12 mouse cellular contexts compared by ENCODE assay signal in genomic region chr13:101919266-101919665, GRCm38 (mm10).
A peak's percentile ranks its signal among the peaks of the same experiment; 100 is the strongest.
DNase-seq lines count a peak whose midpoint lies in the region; ATAC-seq and TF ChIP-seq lines count a peak whose summit lies in the region.
"Had no signal": no experiment of that assay in that cellular context is flagged by ENCODE, and none has a peak within 500 bp of the region (broad histone marks: within the 10 kb centered on the region; RNA-seq: fewer than 3 reads in every experiment).

No protein-coding gene starts in this region.

- no peaks in the 10 kb centered on the region for H3K79me2 ChIP-seq in heart, adult 2 months (replicated peaks; ENCODE audit: control insufficient read depth, insufficient read depth, low read length)

- TF ChIP-seq CTCF in heart, adult 2 months (IDR thresholded peaks at IDR 0.05), result no peak

- H3K4me2 ChIP-seq in heart, embryonic 11.5 days, result no peak overlapping the region
- H3K4me2 ChIP-seq in neural tube, embryonic 15.5 days, result no peak overlapping the region
- H3K4me2 ChIP-seq: embryonic facial prominence, embryonic 12.5 days; liver, embryonic 13.5 days; midbrain, embryonic 15.5 days had no signal

- peaks cover 11% of the 10 kb centered on the region for H3K4me1 ChIP-seq in heart, adult 2 months (ENCODE audit: control insufficient read depth, insufficient read depth, low read length)
- peaks cover 16% of the 10 kb centered on the region for H3K4me1 ChIP-seq in heart, embryonic 11.5 days (ENCODE audit: control insufficient read depth, insufficient read depth, low read length)
- peaks cover 8% of the 10 kb centered on the region for H3K4me1 ChIP-seq in neural tube, embryonic 15.5 days
- H3K4me1 ChIP-seq: embryonic facial prominence, embryonic 12.5 days; midbrain, embryonic 15.5 days had no signal

- H3K27me3 ChIP-seq in heart, adult 2 months (ENCODE audit: control insufficient read depth, insufficient read depth, low read length), result no peaks in the 10 kb centered on the region
- no peaks in the 10 kb centered on the region for H3K27me3 ChIP-seq in heart, embryonic 11.5 days (ENCODE audit: control insufficient read depth, insufficient read depth, low read length)
- no peaks in the 10 kb centered on the region for H3K27me3 ChIP-seq in neural tube, embryonic 15.5 days (replicated peaks)
- H3K27me3 ChIP-seq: embryonic facial prominence, embryonic 12.5 days; liver, embryonic 13.5 days; midbrain, embryonic 15.5 days had no signal

- 19% methylated on average over 5 of the region's 5 CpGs for WGBS in heart, adult 2 months
- 71% methylated on average over 5 of the region's 5 CpGs for WGBS in heart, embryonic 11.5 days (ENCODE audit: insufficient replicate concordance)
- WGBS in neural tube, embryonic 15.5 days, result 84% methylated on average over 5 of the region's 5 CpGs

- H3K27ac ChIP-seq in heart, adult 2 months, result peak overlapping the region; percentile 67
- H3K27ac ChIP-seq in heart, embryonic 11.5 days (ENCODE audit: low read depth, low read length), result no peak overlapping the region
- no peak overlapping the region for H3K27ac ChIP-seq in neural tube, embryonic 15.5 days (replicated peaks)
- H3K27ac ChIP-seq: embryonic facial prominence, embryonic 12.5 days; left cerebral cortex, adult 2 months; liver, embryonic 13.5 days; midbrain, embryonic 15.5 days had no signal

- no peaks in the 10 kb centered on the region for H3K9me3 ChIP-seq in heart, embryonic 11.5 days (replicated peaks; ENCODE audit: control insufficient read depth, low read length)
- H3K9me3 ChIP-seq in neural tube, embryonic 15.5 days (replicated peaks), result no peaks in the 10 kb centered on the region
- H3K9me3 ChIP-seq: embryonic facial prominence, embryonic 12.5 days; liver, embryonic 13.5 days; midbrain, embryonic 15.5 days had no signal

- intact Hi-C loops in heart, adult 2 months (cut with DNase I), result loop anchor here (5.0 kb wide), 2 partner anchors 73 to 403 kb away; no protein-coding TSS in a partner anchor

- H3K36me3 ChIP-seq in heart, adult 2 months (ENCODE audit: control insufficient read depth, insufficient read depth, low read length), result peaks cover 10% of the 10 kb centered on the region; the same call in 1 of the 2 replicates
- no peaks in the 10 kb centered on the region for H3K36me3 ChIP-seq in heart, embryonic 11.5 days (ENCODE audit: control insufficient read depth, insufficient read depth, low read length)
- H3K36me3 ChIP-seq in neural tube, embryonic 15.5 days, result no peaks in the 10 kb centered on the region
- H3K36me3 ChIP-seq: embryonic facial prominence, embryonic 12.5 days; liver, embryonic 13.5 days; midbrain, embryonic 15.5 days had no signal

- no peak for TF ChIP-seq POLR2A in heart, adult 2 months (IDR thresholded peaks at IDR 0.05; ENCODE audit: insufficient read depth, low read depth, low read length)

- H3K4me3 ChIP-seq in heart, adult 2 months, result no peak overlapping the region
- no peak overlapping the region for H3K4me3 ChIP-seq in heart, embryonic 11.5 days (ENCODE audit: low read depth, low read length)
- H3K4me3 ChIP-seq in neural tube, embryonic 15.5 days (replicated peaks), result no peak overlapping the region
- H3K4me3 ChIP-seq: embryonic facial prominence, embryonic 12.5 days; left cerebral cortex, adult 2 months; liver, embryonic 13.5 days; midbrain, embryonic 15.5 days had no signal

- no peak for ATAC-seq in heart, embryonic 11.5 days (replicated peaks; ENCODE audit: insufficient number of reproducible peaks, low FRiP score, low TSS enrichment)
- no peak for ATAC-seq in cerebellum, adult (ENCODE audit: insufficient number of reproducible peaks, low FRiP score, low TSS enrichment)
- no peak for ATAC-seq in neural tube, embryonic 15.5 days (ENCODE audit: low FRiP score)
- ATAC-seq: midbrain, embryonic 15.5 days had no signal

- no peak overlapping the region for H3K9ac ChIP-seq in heart, adult 2 months (ENCODE audit: low read depth, low read length)
- H3K9ac ChIP-seq in heart, embryonic 11.5 days (ENCODE audit: low read depth, low read length), result no peak overlapping the region
- no peak overlapping the region for H3K9ac ChIP-seq in neural tube, embryonic 15.5 days (replicated peaks)
- H3K9ac ChIP-seq: embryonic facial prominence, embryonic 12.5 days; liver, embryonic 13.5 days; midbrain, embryonic 15.5 days had no signal

- TF ChIP-seq EP300 in heart, adult 2 months (IDR thresholded peaks at IDR 0.05; ENCODE audit: insufficient read depth, low read depth, low read length), result no peak

- peak in 1 of 2 experiments; percentile 48 for DNase-seq in heart, adult 2 months
- DNase-seq in fibroblast of lung, adult 2 months (ENCODE audit: low read depth), result peak; percentile 12
- peak; percentile 40 for DNase-seq in kidney, adult 9 months
- peak; percentile 34 for DNase-seq in lung, postnatal 14 days
- no peak for DNase-seq in right cerebral cortex, adult 18-20 months
- DNase-seq: liver, embryonic 13.5 days had no signal
